Comparison of ENCODE assay signal across 21 mouse cellular contexts in the genomic region with DNA sequence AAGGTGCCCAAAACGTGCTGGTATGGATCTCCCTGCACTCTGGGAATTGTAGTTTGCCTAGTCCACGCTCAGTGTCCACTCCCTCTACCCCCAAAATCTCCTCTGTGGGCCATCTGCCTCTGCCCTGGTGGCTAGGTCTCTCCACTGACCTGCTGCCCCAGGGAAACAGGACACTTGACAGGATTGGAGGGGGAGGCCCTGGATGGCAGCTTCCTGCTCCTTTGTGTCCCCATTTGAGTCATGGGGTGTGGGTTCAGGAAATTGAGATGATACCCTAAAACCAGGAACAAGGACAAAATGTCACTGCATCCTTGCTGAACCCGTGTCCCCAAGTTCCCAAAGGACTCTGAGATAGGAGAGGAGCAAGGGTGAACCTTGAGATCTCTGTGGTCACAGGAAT. TPM values are rescaled to one million over a fixed set of nuclear protein-coding genes. Genes with fewer than 3 reads are reported as not detected.
DNase-seq lines count a peak whose midpoint lies in the region; ATAC-seq lines count a peak whose summit lies in the region.
"Had no signal": no experiment of that assay in that cellular context is flagged by ENCODE, and none has a peak within 500 bp of the region (broad histone marks: within the 10 kb centered on the region; RNA-seq: fewer than 3 reads in every experiment).

No protein-coding gene starts in this region.

- H3K4me3 ChIP-seq in forebrain, embryonic 10.5 days: no peak overlapping the region
- no peak overlapping the region for H3K4me3 ChIP-seq in forebrain, embryonic 13.5 days
- no peak overlapping the region for H3K4me3 ChIP-seq in heart, embryonic 14.5 days (ENCODE audit: control insufficient read depth in 1 of 2, insufficient read depth in 1 of 2, low read depth in 1 of 2, low read length in 2 of 2)
- no peak overlapping the region for H3K4me3 ChIP-seq in kidney, embryonic 16.5 days (ENCODE audit: low read length)
- H3K4me3 ChIP-seq: limb, embryonic 13.5 days; liver, embryonic 15.5 days; megakaryocyte, embryonic 14.5 days had no signal

- H3K27ac ChIP-seq in forebrain, embryonic 10.5 days: peak overlapping the region; percentile 69; the same call in 1 of the 2 replicates
- H3K27ac ChIP-seq in forebrain, embryonic 13.5 days: no peak overlapping the region
- H3K27ac ChIP-seq in heart, embryonic 14.5 days (replicated peaks in 1 of 2; ENCODE audit: control insufficient read depth in 1 of 2, insufficient read depth in 1 of 2, low read depth in 2 of 2, low read length in 2 of 2): peak overlapping the region; percentile 68 to 75
- H3K27ac ChIP-seq in kidney, embryonic 16.5 days (ENCODE audit: low read length): peak overlapping the region; percentile 32; the same call in 1 of the 2 replicates
- H3K27ac ChIP-seq: limb, embryonic 13.5 days; liver, embryonic 15.5 days had no signal

- no peaks in the 10 kb centered on the region for H3K27me3 ChIP-seq in forebrain, embryonic 10.5 days (ENCODE audit: poor library complexity, severe bottlenecking)
- 0 out of 2 replicates have a peak, but pooled peaks cover 3% of the 10 kb centered on the region for H3K27me3 ChIP-seq in forebrain, embryonic 13.5 days
- H3K27me3 ChIP-seq in heart, embryonic 14.5 days (ENCODE audit: control insufficient read depth, insufficient read depth, low read length): no peaks in the 10 kb centered on the region
- no peaks in the 10 kb centered on the region for H3K27me3 ChIP-seq in kidney, embryonic 16.5 days (ENCODE audit: insufficient read depth, low read length)
- H3K27me3 ChIP-seq: limb, embryonic 13.5 days; neural tube, embryonic 13.5 days had no signal

- no peaks in the 10 kb centered on the region for H3K9me3 ChIP-seq in forebrain, embryonic 10.5 days
- H3K9me3 ChIP-seq in forebrain, embryonic 13.5 days (replicated peaks): no peaks in the 10 kb centered on the region
- H3K9me3 ChIP-seq in heart, embryonic 14.5 days (ENCODE audit: control insufficient read depth, low read length): no peaks in the 10 kb centered on the region
- no peaks in the 10 kb centered on the region for H3K9me3 ChIP-seq in kidney, embryonic 16.5 days (ENCODE audit: low read length)
- H3K9me3 ChIP-seq: G1E; limb, embryonic 13.5 days; liver, embryonic 15.5 days; neural tube, embryonic 13.5 days had no signal

- H3K9ac ChIP-seq in forebrain, embryonic 13.5 days: no peak overlapping the region
- 0 out of 2 replicates have a peak overlapping the region, but pooled peaks have one; percentile 4 for H3K9ac ChIP-seq in heart, embryonic 14.5 days (ENCODE audit: low read length)
- no peak overlapping the region for H3K9ac ChIP-seq in kidney, embryonic 16.5 days (replicated peaks; ENCODE audit: low read length)
- H3K9ac ChIP-seq: forebrain, postnatal 0 days; limb, embryonic 13.5 days; liver, embryonic 15.5 days; neural tube, embryonic 13.5 days had no signal

- no peak for DNase-seq in forebrain, embryonic 10.5 days (ENCODE audit: extremely low spot score, low spot score)
- DNase-seq in heart, adult 9 months (ENCODE audit: low spot score in 2 of 2): no peak
- DNase-seq in kidney, postnatal 36 days: no peak
- peak; percentile 33 for DNase-seq in testis, postnatal 10 days (ENCODE audit: low spot score)
- DNase-seq in testis, postnatal 14 days (ENCODE audit: low spot score): no peak
- DNase-seq: cerebellum, adult 11-12 months; cerebellum, postnatal 14 days; embryo, embryonic 11 days; forebrain, postnatal 0 days; midbrain, embryonic 14.5 days; thymus, postnatal 36 days had no signal

- peaks cover 17% of the 10 kb centered on the region for H3K4me1 ChIP-seq in forebrain, embryonic 10.5 days
- 0 out of 2 replicates have a peak, but pooled peaks cover 7% of the 10 kb centered on the region for H3K4me1 ChIP-seq in forebrain, embryonic 13.5 days
- H3K4me1 ChIP-seq in heart, embryonic 14.5 days (ENCODE audit: control insufficient read depth in 2 of 2, insufficient read depth in 2 of 2, low read length in 2 of 2): peaks cover 17 to 21% of the 10 kb centered on the region in 2 experiments; a peak in 3 of 4 replicates
- no peaks in the 10 kb centered on the region; the same call in 1 of the 2 replicates for H3K4me1 ChIP-seq in kidney, embryonic 16.5 days (ENCODE audit: insufficient read depth, low read length)
- H3K4me1 ChIP-seq: liver, embryonic 15.5 days had no signal

- ATAC-seq in forebrain, embryonic 13.5 days: no peak
- ATAC-seq in heart, embryonic 14.5 days (ENCODE audit: insufficient number of reproducible peaks, insufficient read depth, low FRiP score, low read depth): no peak
- no peak for ATAC-seq in kidney, embryonic 16.5 days (ENCODE audit: low FRiP score, low TSS enrichment)
- ATAC-seq: activated CD4-positive, CD25-positive, alpha-beta regulatory T cell, adult 4 months; forebrain, postnatal 0 days; hindbrain, embryonic 16.5 days had no signal

- no peak overlapping the region for H3K4me2 ChIP-seq in forebrain, embryonic 13.5 days
- H3K4me2 ChIP-seq in heart, embryonic 14.5 days (ENCODE audit: low read length): 0 out of 2 replicates have a peak overlapping the region, but pooled peaks have one; percentile 55
- no peak overlapping the region for H3K4me2 ChIP-seq in kidney, embryonic 16.5 days (replicated peaks; ENCODE audit: low read depth, low read length)

- no peaks in the 10 kb centered on the region for H3K36me3 ChIP-seq in forebrain, embryonic 10.5 days (replicated peaks)
- H3K36me3 ChIP-seq in forebrain, embryonic 13.5 days (ENCODE audit: poor library complexity, severe bottlenecking): no peaks in the 10 kb centered on the region
- 0 out of 2 replicates have a peak, but pooled peaks cover 14% of the 10 kb centered on the region for H3K36me3 ChIP-seq in heart, embryonic 14.5 days (ENCODE audit: control insufficient read depth, insufficient read depth, low read length)
- no peaks in the 10 kb centered on the region for H3K36me3 ChIP-seq in kidney, embryonic 16.5 days (ENCODE audit: insufficient read depth, low read length)
- H3K36me3 ChIP-seq: G1E; limb, embryonic 13.5 days; liver, embryonic 15.5 days; neural tube, embryonic 13.5 days had no signal

- WGBS in forebrain, embryonic 10.5 days: 62% methylated on average over 3 of the region's 3 CpGs
- WGBS in forebrain, embryonic 13.5 days: 56% methylated on average over 3 of the region's 3 CpGs
- 59% methylated on average over 3 of the region's 3 CpGs for WGBS in heart, embryonic 14.5 days
- WGBS in kidney, embryonic 16.5 days: 41% methylated on average over 3 of the region's 3 CpGs

RNA-seq across cellular contexts. Expression of gene Nos3, which starts 0.5 kb away (rescaled TPM):
- 7.6 and 8.1 TPM in 2 replicates for polyA plus RNA-seq in forebrain, embryonic 10.5 days (2016; fragmentation: Nextera tagmentation; extraction: Ambion mirVana)
- polyA plus RNA-seq in forebrain, embryonic 13.5 days (2015; fragmentation: Nextera tagmentation; extraction: Ambion mirVana): 5.6 and 5.9 TPM in 2 replicates
- 27.7 and 28.2 TPM in 2 replicates for polyA plus RNA-seq in heart, embryonic 14.5 days (2014; fragmentation: Nextera tagmentation; extraction: Ambion mirVana)
- 19.7 and 20.3 TPM in 2 replicates for polyA plus RNA-seq in kidney, embryonic 16.5 days (2015; fragmentation: Nextera tagmentation; extraction: Ambion mirVana)

RNA-seq across cellular contexts. Expression of gene Kcnh2, which starts 12.7 kb away (rescaled TPM):
- polyA plus RNA-seq in forebrain, embryonic 10.5 days (2016; fragmentation: Nextera tagmentation; extraction: Ambion mirVana): 17.8 and 21.3 TPM in 2 replicates
- 4.3 and 6.9 TPM in 2 replicates for polyA plus RNA-seq in forebrain, embryonic 13.5 days (2015; fragmentation: Nextera tagmentation; extraction: Ambion mirVana)
- polyA plus RNA-seq in heart, embryonic 14.5 days (2014; fragmentation: Nextera tagmentation; extraction: Ambion mirVana): 23.5 and 32.9 TPM in 2 replicates
- 5.9 and 6.5 TPM in 2 replicates for polyA plus RNA-seq in kidney, embryonic 16.5 days (2015; fragmentation: Nextera tagmentation; extraction: Ambion mirVana)

RNA-seq across cellular contexts. Expression of gene Atg9b, which starts 27.9 kb away (rescaled TPM):
- 0.99 and 1.3 TPM in 2 replicates for polyA plus RNA-seq in forebrain, embryonic 10.5 days (2016; fragmentation: Nextera tagmentation; extraction: Ambion mirVana)
- polyA plus RNA-seq in forebrain, embryonic 13.5 days (2015; fragmentation: Nextera tagmentation; extraction: Ambion mirVana): 0.52 and 0.57 TPM in 2 replicates
- polyA plus RNA-seq in heart, embryonic 14.5 days (2014; fragmentation: Nextera tagmentation; extraction: Ambion mirVana): 1.0 and 1.5 TPM in 2 replicates
- polyA plus RNA-seq in kidney, embryonic 16.5 days (2015; fragmentation: Nextera tagmentation; extraction: Ambion mirVana): 1.0 and 1.7 TPM in 2 replicates

RNA-seq across cellular contexts. Expression of gene Abcb8, which starts 29.4 kb away (rescaled TPM):
- 57.1 and 61.8 TPM in 2 replicates for polyA plus RNA-seq in forebrain, embryonic 10.5 days (2016; fragmentation: Nextera tagmentation; extraction: Ambion mirVana)
- polyA plus RNA-seq in forebrain, embryonic 13.5 days (2015; fragmentation: Nextera tagmentation; extraction: Ambion mirVana): 39.0 and 48.1 TPM in 2 replicates
- polyA plus RNA-seq in heart, embryonic 14.5 days (2014; fragmentation: Nextera tagmentation; extraction: Ambion mirVana): 52.7 and 56.1 TPM in 2 replicates
- 76.1 and 80.3 TPM in 2 replicates for polyA plus RNA-seq in kidney, embryonic 16.5 days (2015; fragmentation: Nextera tagmentation; extraction: Ambion mirVana)

RNA-seq across cellular contexts. Expression of gene Asic3, which starts 49.1 kb away (rescaled TPM):
- polyA plus RNA-seq in forebrain, embryonic 10.5 days (2016; fragmentation: Nextera tagmentation; extraction: Ambion mirVana): 0.20 TPM in 1 of 2 replicates, not detected in the other
- polyA plus RNA-seq in forebrain, embryonic 13.5 days (2015; fragmentation: Nextera tagmentation; extraction: Ambion mirVana): 0.24 TPM in 1 of 2 replicates, not detected in the other
- polyA plus RNA-seq in heart, embryonic 14.5 days (2014; fragmentation: Nextera tagmentation; extraction: Ambion mirVana): 0.12 TPM in 1 of 2 replicates, not detected in the other
- polyA plus RNA-seq in kidney, embryonic 16.5 days (2015; fragmentation: Nextera tagmentation; extraction: Ambion mirVana): 0.40 and 0.55 TPM in 2 replicates
- polyA plus RNA-seq: G1E; liver, embryonic 15.5 days; midbrain, embryonic 14.5 days had no signal
